Mouse (Mus musculus): ENCODE data around the gene Runx1. TPM values are rescaled to one million over a fixed set of nuclear protein-coding genes. Genes with fewer than 3 reads are reported as not detected.

The Runx1 gene
- polyA plus RNA-seq, 1 experiment, result 87.4 TPM

- TF ChIP-seq CTCF (IDR thresholded peaks at IDR 0.05; ENCODE audit: borderline replicate concordance, control insufficient read depth, extremely low read depth, insufficient read depth, low read length, poor library complexity), result no peak
- TF ChIP-seq POLR2A (IDR thresholded peaks at IDR 0.05; ENCODE audit: control insufficient read depth, extremely low read depth, insufficient read depth, low read length, poor library complexity), result no peak
- no peaks in the 10 kb centered on the region for H3K27me3 ChIP-seq (ENCODE audit: control insufficient read depth, insufficient read depth, low read length)
- 96% methylated on average over 11 of the region's 11 CpGs for WGBS
- peaks cover 4% of the 10 kb centered on the region for H3K4me1 ChIP-seq (replicated peaks; ENCODE audit: control insufficient read depth, insufficient read depth, low read length)
- no peak overlapping the region for H3K4me3 ChIP-seq (ENCODE audit: control insufficient read depth, insufficient read depth, low read length)
- H3K36me3 ChIP-seq (ENCODE audit: control insufficient read depth, insufficient read depth, low read length), result no peaks in the 10 kb centered on the region
- DNase-seq, result no peak
- H3K27ac ChIP-seq (ENCODE audit: control insufficient read depth, insufficient read depth, low read length), result no peak overlapping the region
These were observed 254.7 kb downstream of the Runx1 start for GRCm38 (mm10) chr16:92571246-92571645.

GRCm38 (mm10) chr16:92566146-92566545, 259.8 kb downstream of the Runx1 start:
- Histone ChIP-seq H3K27ac (ENCODE audit: control insufficient read depth, insufficient read depth, low read length) (no peak overlapping the region), H3K27me3 (ENCODE audit: control insufficient read depth, insufficient read depth, low read length) (no peaks in the 10 kb centered on the region), H3K36me3 (ENCODE audit: control insufficient read depth, insufficient read depth, low read length) (no peaks in the 10 kb centered on the region), H3K4me3 (ENCODE audit: control insufficient read depth, insufficient read depth, low read length) (no peak overlapping the region), H3K4me1 (replicated peaks; ENCODE audit: control insufficient read depth, insufficient read depth, low read length) (0 out of 2 replicates have a peak, but pooled peaks cover 3% of the 10 kb centered on the region)
- TF ChIP-seq CTCF (IDR thresholded peaks at IDR 0.05; ENCODE audit: borderline replicate concordance, control insufficient read depth, extremely low read depth, insufficient read depth, low read length, poor library complexity), result no peak
- no peak for TF ChIP-seq POLR2A (IDR thresholded peaks at IDR 0.05; ENCODE audit: control insufficient read depth, extremely low read depth, insufficient read depth, low read length, poor library complexity)
- 63% methylated on average over 5 of the region's 5 CpGs for WGBS
- DNase-seq, result no peak

- DNase-seq, result peak; percentile 83
- TF ChIP-seq CTCF (IDR thresholded peaks at IDR 0.05; ENCODE audit: borderline replicate concordance, control insufficient read depth, extremely low read depth, insufficient read depth, low read length, poor library complexity), result peak; percentile 73; the same call in 1 of the 2 replicates
- no peak for TF ChIP-seq POLR2A (IDR thresholded peaks at IDR 0.05; ENCODE audit: control insufficient read depth, extremely low read depth, insufficient read depth, low read length, poor library complexity)
- 0 out of 2 replicates have a peak, but pooled peaks cover 3% of the 10 kb centered on the region for H3K4me1 ChIP-seq (replicated peaks; ENCODE audit: control insufficient read depth, insufficient read depth, low read length)
- no peaks in the 10 kb centered on the region for H3K36me3 ChIP-seq (ENCODE audit: control insufficient read depth, insufficient read depth, low read length)
- H3K27me3 ChIP-seq (ENCODE audit: control insufficient read depth, insufficient read depth, low read length), result no peaks in the 10 kb centered on the region
- H3K27ac ChIP-seq (ENCODE audit: control insufficient read depth, insufficient read depth, low read length), result no peak overlapping the region
- H3K4me3 ChIP-seq (ENCODE audit: control insufficient read depth, insufficient read depth, low read length), result no peak overlapping the region
- 5% methylated on average over 6 of the region's 6 CpGs for WGBS
These were observed 260.2 kb downstream of the Runx1 start for GRCm38 (mm10) chr16:92565708-92566107.

- Histone ChIP-seq H3K4me1 (replicated peaks; ENCODE audit: control insufficient read depth, insufficient read depth, low read length) (0 out of 2 replicates have a peak, but pooled peaks cover 3% of the 10 kb centered on the region), H3K27me3 (ENCODE audit: control insufficient read depth, insufficient read depth, low read length) (no peaks in the 10 kb centered on the region), H3K36me3 (ENCODE audit: control insufficient read depth, insufficient read depth, low read length) (no peaks in the 10 kb centered on the region), H3K4me3 (ENCODE audit: control insufficient read depth, insufficient read depth, low read length) (no peak overlapping the region), H3K27ac (ENCODE audit: control insufficient read depth, insufficient read depth, low read length) (no peak overlapping the region)
- WGBS, result 83% methylated on average over 11 of the region's 11 CpGs
- no peak for DNase-seq
- TF ChIP-seq POLR2A (IDR thresholded peaks at IDR 0.05; ENCODE audit: control insufficient read depth, extremely low read depth, insufficient read depth, low read length, poor library complexity) (no peak), CTCF (IDR thresholded peaks at IDR 0.05; ENCODE audit: borderline replicate concordance, control insufficient read depth, extremely low read depth, insufficient read depth, low read length, poor library complexity) (no peak)
These were observed 260.7 kb downstream of the Runx1 start for GRCm38 (mm10) chr16:92565291-92565690.

- TF ChIP-seq CTCF (IDR thresholded peaks at IDR 0.05; ENCODE audit: borderline replicate concordance, control insufficient read depth, extremely low read depth, insufficient read depth, low read length, poor library complexity), result no peak
- TF ChIP-seq POLR2A (IDR thresholded peaks at IDR 0.05; ENCODE audit: control insufficient read depth, extremely low read depth, insufficient read depth, low read length, poor library complexity), result no peak
- no peak overlapping the region for H3K27ac ChIP-seq (ENCODE audit: control insufficient read depth, insufficient read depth, low read length)
- H3K4me1 ChIP-seq (replicated peaks; ENCODE audit: control insufficient read depth, insufficient read depth, low read length), result no peaks in the 10 kb centered on the region
- no peaks in the 10 kb centered on the region for H3K36me3 ChIP-seq (ENCODE audit: control insufficient read depth, insufficient read depth, low read length)
- 97% methylated on average over 1 of the region's 1 CpGs for WGBS
- no peaks in the 10 kb centered on the region for H3K27me3 ChIP-seq (ENCODE audit: control insufficient read depth, insufficient read depth, low read length)
- H3K4me3 ChIP-seq (ENCODE audit: control insufficient read depth, insufficient read depth, low read length), result no peak overlapping the region
- no peak for DNase-seq
These were observed 270.9 kb downstream of the Runx1 start for GRCm38 (mm10) chr16:92555051-92555450.

- no peak for DNase-seq
- Histone ChIP-seq H3K27me3 (ENCODE audit: control insufficient read depth, insufficient read depth, low read length) (no peaks in the 10 kb centered on the region), H3K27ac (ENCODE audit: control insufficient read depth, insufficient read depth, low read length) (no peak overlapping the region), H3K4me3 (ENCODE audit: control insufficient read depth, insufficient read depth, low read length) (no peak overlapping the region), H3K4me1 (replicated peaks; ENCODE audit: control insufficient read depth, insufficient read depth, low read length) (no peaks in the 10 kb centered on the region), H3K36me3 (ENCODE audit: control insufficient read depth, insufficient read depth, low read length) (no peaks in the 10 kb centered on the region)
- WGBS, result 48% methylated on average over 11 of the region's 11 CpGs
- TF ChIP-seq POLR2A (IDR thresholded peaks at IDR 0.05; ENCODE audit: control insufficient read depth, extremely low read depth, insufficient read depth, low read length, poor library complexity) (no peak), CTCF (IDR thresholded peaks at IDR 0.05; ENCODE audit: borderline replicate concordance, control insufficient read depth, extremely low read depth, insufficient read depth, low read length, poor library complexity) (no peak)
These were observed 273.1 kb downstream of the Runx1 start for GRCm38 (mm10) chr16:92552858-92553257.

- WGBS, result 92% methylated on average over 9 of the region's 9 CpGs
- TF ChIP-seq CTCF (IDR thresholded peaks at IDR 0.05; ENCODE audit: borderline replicate concordance, control insufficient read depth, extremely low read depth, insufficient read depth, low read length, poor library complexity), result no peak
- TF ChIP-seq POLR2A (IDR thresholded peaks at IDR 0.05; ENCODE audit: control insufficient read depth, extremely low read depth, insufficient read depth, low read length, poor library complexity), result no peak
- Histone ChIP-seq H3K36me3 (ENCODE audit: control insufficient read depth, insufficient read depth, low read length) (no peaks in the 10 kb centered on the region), H3K27me3 (ENCODE audit: control insufficient read depth, insufficient read depth, low read length) (no peaks in the 10 kb centered on the region), H3K4me1 (replicated peaks; ENCODE audit: control insufficient read depth, insufficient read depth, low read length) (no peaks in the 10 kb centered on the region), H3K27ac (ENCODE audit: control insufficient read depth, insufficient read depth, low read length) (no peak overlapping the region), H3K4me3 (ENCODE audit: control insufficient read depth, insufficient read depth, low read length) (no peak overlapping the region)
- DNase-seq, result no peak
These were observed 273.9 kb downstream of the Runx1 start for GRCm38 (mm10) chr16:92552106-92552382.
